Mouse (Mus musculus) kidney, embryonic 14.5 days (tissue): ENCODE results near the gene Ing2. TPM values are rescaled to one million over a fixed set of nuclear protein-coding genes. Genes with fewer than 3 reads are reported as not detected.

Source experiments
- ATAC-seq: fragments of 200-750 bp; cut with Nextera tagmentation; 2 replicates; pipeline ENCODE4 v1.8.0; 2017; ENCODE audit warnings: moderate number of reproducible peaks, mild to moderate bottlenecking, moderate TSS enrichment, moderate library complexity; ENCODE audit not compliant: low FRiP score, low TSS enrichment
- H3K27ac ChIP-seq: fragments of 300-500 bp; sonication (generic); 2 replicates; pipeline ENCODE4 v1.5.1; 2014; ENCODE audit warnings: low read depth, mild to moderate bottlenecking, low read length, moderate library complexity, mixed read lengths
- H3K27me3 ChIP-seq: fragments of 300-500 bp; sonication (generic); 2 replicates; pipeline ENCODE4 v1.6.1; 2014; ENCODE audit warnings: mild to moderate bottlenecking, low read length; ENCODE audit not compliant: control insufficient read depth, insufficient read depth
- H3K36me3 ChIP-seq: fragments of 300-500 bp; sonication (generic); 2 replicates; pipeline ENCODE4 v1.6.1; 2014; ENCODE audit warnings: low read length, mixed read lengths; ENCODE audit not compliant: control insufficient read depth, insufficient read depth
- H3K4me1 ChIP-seq: fragments of 300-500 bp; sonication (generic); 2 replicates; pipeline ENCODE4 v1.6.1; 2014; ENCODE audit warnings: low read length, mixed read lengths; ENCODE audit not compliant: control insufficient read depth, insufficient read depth
- H3K4me2 ChIP-seq: fragments of 300-500 bp; sonication (generic); replicated peaks from 2 replicates; pipeline ENCODE4 v1.6.1; 2014; ENCODE audit warnings: low read depth, mild to moderate bottlenecking, low read length
- H3K4me3 ChIP-seq: fragments of 300-500 bp; sonication (generic); 2 replicates; pipeline ENCODE4 v1.5.1; 2014; ENCODE audit warnings: mild to moderate bottlenecking, low read length
- H3K9ac ChIP-seq: fragments of 300-500 bp; sonication (generic); 2 replicates; pipeline ENCODE4 v1.6.1; 2014; ENCODE audit warnings: low read depth, mild to moderate bottlenecking, low read length, moderate library complexity
- H3K9me3 ChIP-seq: fragments of 300-500 bp; sonication (generic); 2 replicates; pipeline ENCODE4 v1.6.1; 2016; ENCODE audit warnings: low read length; ENCODE audit not compliant: control insufficient read depth
- WGBS: fragments of 180-500 bp; shearing (Covaris S2); extraction: QIAGEN DNeasy Blood & Tissue Kit; methylation state at CpG from one replicate; pipeline ENCODE4 v1.1.7; 2014; 5-methylcytosine and 5-hydroxymethylcytosine counted together
- polyA plus RNA-seq: library from polyadenylated mRNA; unstranded; fragments of >200 nt; fragmentation: Nextera tagmentation; extraction: Ambion mirVana; gene quantifications from 2 replicates; pipeline ENCODE4 v1.2.1, GENCODE M21; 2014

Ing2 gene
- polyA plus RNA-seq, 1 experiment from 2014 or later, result 15.0 TPM

- no peaks in the 10 kb centered on the region for H3K9me3 ChIP-seq
- H3K9ac ChIP-seq, result no peak overlapping the region
- no peak for ATAC-seq
- no peak overlapping the region for H3K27ac ChIP-seq
- no peaks in the 10 kb centered on the region for H3K36me3 ChIP-seq
- 58% methylated on average over 4 of the region's 4 CpGs for WGBS
- H3K4me1 ChIP-seq, result no peaks in the 10 kb centered on the region
- H3K27me3 ChIP-seq, result no peaks in the 10 kb centered on the region
- H3K4me3 ChIP-seq, result no peak overlapping the region
- no peak overlapping the region for H3K4me2 ChIP-seq
These were observed 38.2 kb downstream of the Ing2 start for GRCm38 (mm10) chr8:47637152-47637551.

- no peaks in the 10 kb centered on the region for H3K27me3 ChIP-seq
- no peaks in the 10 kb centered on the region for H3K9me3 ChIP-seq
- H3K4me3 ChIP-seq, result no peak overlapping the region
- ATAC-seq, result no peak
- no peaks in the 10 kb centered on the region for H3K36me3 ChIP-seq
- no peak overlapping the region for H3K27ac ChIP-seq
- no peak overlapping the region for H3K4me2 ChIP-seq
- WGBS, result 78% methylated on average over 3 of the region's 3 CpGs
- no peak overlapping the region for H3K9ac ChIP-seq
- H3K4me1 ChIP-seq, result no peaks in the 10 kb centered on the region
These were observed 39.3 kb downstream of the Ing2 start for GRCm38 (mm10) chr8:47636032-47636431.

- H3K4me3 ChIP-seq, result no peak overlapping the region
- H3K27ac ChIP-seq, result no peak overlapping the region
- no peak for ATAC-seq
- H3K9me3 ChIP-seq, result no peaks in the 10 kb centered on the region
- no peaks in the 10 kb centered on the region for H3K4me1 ChIP-seq
- no peak overlapping the region for H3K4me2 ChIP-seq
- 63% methylated on average over 10 of the region's 10 CpGs for WGBS
- no peaks in the 10 kb centered on the region for H3K27me3 ChIP-seq
- H3K9ac ChIP-seq, result no peak overlapping the region
- H3K36me3 ChIP-seq, result no peaks in the 10 kb centered on the region
These were observed 40.5 kb downstream of the Ing2 start for GRCm38 (mm10) chr8:47634791-47635341.

- Histone ChIP-seq H3K9ac (no peak overlapping the region), H3K27ac (no peak overlapping the region), H3K4me3 (no peak overlapping the region), H3K36me3 (no peaks in the 10 kb centered on the region), H3K4me2 (no peak overlapping the region), H3K4me1 (no peaks in the 10 kb centered on the region), H3K9me3 (no peaks in the 10 kb centered on the region), H3K27me3 (no peaks in the 10 kb centered on the region)
- ATAC-seq, result no peak
- WGBS, result 95% methylated on average over 1 of the region's 1 CpGs
These were observed 54.2 kb downstream of the Ing2 start for GRCm38 (mm10) chr8:47621144-47621543.

Other genes starting within 250 kb of the Ing2 start
- gene Stox2, start 229.2 kb downstream of the Ing2 start, polyA plus RNA-seq, result 12.2 and 16.4 TPM in 2 replicates
- 19.2 and 37.5 TPM in 2 replicates for gene Trappc11, start 142.1 kb downstream of the Ing2 start, polyA plus RNA-seq
- gene Rwdd4a, start 141.9 kb downstream of the Ing2 start, polyA plus RNA-seq, result 31.9 and 45.4 TPM in 2 replicates
- gene Cdkn2aip, start 38.4 kb upstream of the Ing2 start, polyA plus RNA-seq, result 26.0 and 33.7 TPM in 2 replicates
- not detected in 2 replicates for gene Cldn24, start 146.6 kb upstream of the Ing2 start, polyA plus RNA-seq
- gene Cldn22, start 148.9 kb upstream of the Ing2 start, polyA plus RNA-seq, result not detected in 2 replicates